Mouse (Mus musculus) lung, postnatal 36 days (tissue): ENCODE data around the gene Fgfr2.

Source experiments
- DNase-seq: peaks from one replicate; pipeline ENCODE4 v3.0.0; 2022; ENCODE audit warnings: mixed read lengths

Gene Fgfr2

DNA sequence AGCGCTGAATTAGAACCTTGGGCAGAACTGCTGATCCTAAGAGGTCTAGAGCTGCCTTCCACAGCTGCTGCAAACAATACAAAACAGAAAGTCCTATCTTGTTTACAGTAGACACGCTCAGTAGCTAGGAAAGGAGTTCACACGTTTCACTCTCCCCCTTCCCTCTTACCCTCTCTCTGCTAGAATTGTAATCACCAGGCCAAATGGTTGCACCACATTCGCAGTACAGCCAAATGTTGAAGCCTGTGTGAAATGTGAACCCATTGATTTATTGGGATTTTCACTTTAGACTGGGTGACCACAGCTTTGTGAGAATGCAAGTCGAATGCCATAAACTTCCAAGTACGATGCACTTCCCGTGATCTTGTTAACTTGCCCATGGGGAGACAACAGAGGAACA is 1028.5 kb downstream of the Fgfr2 start:
- no peak for DNase-seq

DNA sequence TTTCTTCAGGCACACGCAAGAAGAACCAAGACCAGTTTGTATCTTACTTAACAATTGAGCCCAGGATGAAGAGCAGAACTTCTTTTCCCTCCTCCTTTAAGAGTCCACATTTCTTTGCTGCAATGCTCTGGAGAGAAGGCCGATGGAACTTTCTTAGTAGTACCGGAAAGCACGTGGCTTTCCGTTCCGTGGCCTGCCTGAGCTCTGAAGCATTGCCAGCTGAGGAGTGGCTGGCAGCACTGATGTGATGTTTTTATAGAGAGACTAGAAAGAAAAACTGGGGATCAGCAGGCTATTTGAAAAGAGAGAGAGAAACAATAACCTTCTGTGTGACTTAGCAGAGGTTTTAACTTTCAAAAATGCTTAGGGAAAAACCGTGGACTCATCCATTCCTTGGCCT is 1031.6 kb downstream of the Fgfr2 start:
- DNase-seq = no peak

DNA sequence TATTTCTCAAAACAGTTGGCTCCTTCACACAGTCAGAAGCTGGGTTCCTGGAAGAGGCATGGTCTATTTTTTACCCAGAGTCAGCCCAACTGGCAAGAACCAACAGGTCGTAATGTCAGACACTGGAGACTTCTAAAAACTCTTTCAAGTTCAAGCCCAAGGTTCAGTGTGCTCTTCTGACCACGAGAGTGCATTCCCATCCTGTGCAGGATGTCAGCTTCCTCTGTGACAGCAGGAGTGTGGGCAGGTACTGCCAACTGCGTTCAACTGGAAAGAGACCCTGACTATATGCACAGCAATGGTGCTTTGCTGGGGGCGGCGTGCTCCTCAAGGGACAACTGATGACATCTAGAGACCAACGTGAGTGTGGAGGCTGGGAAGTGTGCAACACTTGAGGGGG is 1034.5 kb downstream of the Fgfr2 start:
- DNase-seq = peak; percentile 1

DNA sequence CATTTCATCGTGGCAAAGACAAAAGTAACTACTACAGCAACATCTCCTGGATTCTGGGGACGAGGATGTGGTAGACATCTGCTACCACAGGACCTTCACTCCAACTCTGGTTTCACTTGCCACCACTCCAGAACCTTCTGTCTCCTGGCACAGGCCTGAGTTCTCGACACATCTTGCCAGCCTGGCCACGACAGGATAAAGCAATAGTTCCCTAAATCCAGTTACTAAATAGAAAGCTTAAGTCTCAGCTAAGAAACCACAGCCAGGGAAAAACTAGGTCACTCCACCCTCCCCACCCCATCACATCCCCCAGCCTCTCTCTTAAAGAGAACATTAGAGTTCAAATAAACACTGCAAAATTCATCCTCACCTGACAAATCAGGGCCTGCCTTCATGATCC is 1035.0 kb downstream of the Fgfr2 start:
- no peak for DNase-seq

DNA sequence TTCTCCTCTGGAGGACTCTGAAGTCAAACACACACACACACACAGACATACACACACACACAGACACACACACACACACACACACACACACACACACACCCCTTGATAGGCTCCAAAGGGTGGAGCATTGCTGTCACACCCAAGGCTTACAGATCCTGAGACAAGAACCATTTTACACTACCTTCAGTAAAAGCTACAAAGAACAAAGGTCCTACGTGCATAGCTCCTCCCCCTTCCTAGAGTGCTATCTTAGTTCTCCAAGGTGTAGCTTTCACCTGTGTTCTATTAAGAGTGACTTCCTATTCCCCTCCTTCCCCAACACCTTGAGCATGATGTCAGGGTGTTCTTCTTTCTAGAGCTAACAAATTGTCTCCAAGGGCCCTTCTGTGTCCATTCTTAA is 1047.3 kb downstream of the Fgfr2 start:
- no peak for DNase-seq

DNA sequence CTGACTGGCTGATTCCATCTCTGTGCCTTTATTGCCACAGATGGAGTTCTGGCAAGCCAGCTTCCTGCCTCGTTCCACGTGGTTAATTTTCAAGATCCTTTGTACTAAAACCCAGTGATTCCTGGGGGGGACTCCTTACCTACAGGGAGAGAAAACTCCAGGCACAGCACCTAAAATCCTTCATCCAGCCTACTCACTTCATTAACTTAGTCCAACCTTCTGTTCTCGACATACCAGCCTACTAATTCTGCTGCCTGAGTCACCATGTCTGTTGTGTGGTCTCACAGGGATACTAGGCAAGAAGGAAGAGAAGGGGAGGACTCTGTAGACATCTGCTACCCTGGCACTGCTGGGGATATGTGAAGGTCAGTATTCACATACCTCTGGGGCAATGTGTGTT is 1048.6 kb downstream of the Fgfr2 start:
- DNase-seq = no peak

DNA sequence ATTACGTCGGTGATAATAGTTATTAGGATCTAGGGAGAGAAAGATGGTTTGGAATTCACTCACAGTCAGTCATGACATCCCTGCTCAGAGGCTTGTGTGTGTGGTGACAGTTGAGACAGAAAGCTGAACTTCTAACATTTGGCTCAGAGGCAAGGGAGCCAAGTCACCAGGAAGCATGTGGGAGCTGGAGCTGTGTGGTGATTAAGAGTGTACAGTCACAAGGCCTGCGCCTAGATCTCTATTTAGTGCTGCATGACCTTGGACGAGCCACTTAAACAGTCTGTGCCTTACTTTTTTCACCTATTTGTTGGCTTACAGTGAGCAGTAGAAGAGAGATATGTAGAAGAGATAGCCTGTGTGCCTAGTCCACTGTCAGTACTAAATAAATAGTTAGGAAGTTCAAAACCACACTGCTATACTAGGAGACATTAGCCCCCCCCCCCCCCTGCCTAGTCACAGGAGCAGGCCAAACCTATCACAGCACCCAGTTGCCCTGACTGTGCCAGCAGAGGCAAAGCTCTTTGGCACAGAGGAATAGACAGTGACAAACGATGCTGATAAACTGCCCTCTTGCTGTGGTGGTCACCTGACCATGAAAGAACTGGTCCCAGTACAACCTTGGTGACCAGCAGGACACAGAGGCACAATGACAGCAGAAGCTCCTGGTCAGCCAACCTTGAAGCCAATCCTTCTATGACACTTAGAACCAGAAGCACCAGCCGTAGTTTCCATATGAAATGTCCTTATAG is 1052.1 kb downstream of the Fgfr2 start:
- DNase-seq = no peak

DNA sequence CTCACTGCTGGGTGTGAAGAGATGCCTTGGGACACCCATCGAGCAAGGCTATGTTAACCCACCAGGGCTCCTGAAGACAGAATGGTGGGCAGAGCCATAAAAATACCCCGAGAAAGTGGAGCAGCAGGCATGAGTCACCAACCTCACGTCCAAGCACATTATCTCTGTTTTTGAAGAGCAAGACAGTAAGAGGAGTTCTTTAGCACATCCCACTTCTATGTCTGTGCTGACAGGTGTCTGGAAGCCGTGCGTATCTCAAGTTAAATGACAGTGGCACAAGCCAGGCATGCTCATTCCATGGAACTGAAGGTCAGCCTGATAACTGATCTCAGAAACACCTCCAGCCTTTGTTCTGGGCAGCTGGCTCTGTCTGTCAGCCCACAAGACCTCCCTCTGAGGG is 1055.2 kb downstream of the Fgfr2 start:
- DNase-seq = no peak

DNA sequence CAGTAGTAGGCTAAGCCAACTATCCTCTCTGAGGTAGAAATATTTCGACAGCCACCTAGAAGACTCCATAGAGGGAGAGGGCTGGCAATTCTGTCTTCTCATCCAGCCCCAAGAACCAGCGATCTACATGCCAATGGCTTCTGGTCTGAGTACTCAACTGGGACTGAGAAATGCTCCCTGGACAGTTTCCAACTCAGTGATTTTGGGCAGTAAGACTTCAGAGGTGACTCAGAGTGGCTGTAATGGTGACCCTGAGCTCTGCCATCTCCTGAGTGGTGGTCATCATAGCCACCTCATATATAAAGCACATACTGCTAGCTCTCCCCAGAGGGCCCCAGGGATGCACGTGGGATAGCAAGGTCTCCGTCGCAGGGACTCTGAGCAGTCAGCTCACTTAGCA is 1055.6 kb downstream of the Fgfr2 start:
- DNase-seq = no peak

DNA sequence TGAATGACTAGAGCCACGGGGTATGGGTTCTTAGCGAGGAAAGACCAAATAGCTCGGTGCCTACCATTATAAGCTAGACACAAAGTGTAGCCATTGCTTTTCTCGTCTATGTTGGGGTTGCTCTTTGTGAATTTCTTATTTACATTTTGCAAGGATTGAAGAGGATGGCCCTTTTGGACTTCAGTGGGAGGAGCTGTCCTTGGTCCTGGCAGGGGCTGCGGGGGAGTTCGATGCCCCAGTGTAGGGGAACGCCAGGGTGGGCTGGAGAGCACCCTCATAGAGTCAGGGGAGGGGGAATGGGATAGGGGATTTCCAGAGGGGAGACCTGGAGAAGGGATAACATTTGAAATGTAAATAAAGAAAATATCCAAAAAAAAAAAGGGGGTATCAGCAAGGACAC is 1063.0 kb downstream of the Fgfr2 start:
- DNase-seq = no peak

DNA sequence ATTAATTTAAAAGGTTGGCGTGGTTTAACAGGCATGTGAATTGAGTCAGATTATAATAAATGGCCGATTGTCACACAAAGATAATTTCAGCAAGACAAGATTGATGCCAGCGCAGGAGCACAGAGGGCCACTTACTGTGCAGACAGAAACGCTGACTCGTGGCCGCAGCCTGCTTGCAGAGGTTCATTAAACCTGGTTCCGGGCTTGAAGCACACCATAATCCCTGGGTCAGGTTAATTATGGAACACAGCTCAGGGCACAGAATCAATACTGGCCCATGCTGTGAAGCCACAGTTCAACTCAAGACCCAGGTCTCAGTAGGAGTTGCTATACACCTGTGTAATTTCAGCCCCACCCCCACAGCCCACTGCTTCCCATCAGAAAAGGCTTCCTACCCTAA is 1066.6 kb downstream of the Fgfr2 start:
- no peak for DNase-seq

DNA sequence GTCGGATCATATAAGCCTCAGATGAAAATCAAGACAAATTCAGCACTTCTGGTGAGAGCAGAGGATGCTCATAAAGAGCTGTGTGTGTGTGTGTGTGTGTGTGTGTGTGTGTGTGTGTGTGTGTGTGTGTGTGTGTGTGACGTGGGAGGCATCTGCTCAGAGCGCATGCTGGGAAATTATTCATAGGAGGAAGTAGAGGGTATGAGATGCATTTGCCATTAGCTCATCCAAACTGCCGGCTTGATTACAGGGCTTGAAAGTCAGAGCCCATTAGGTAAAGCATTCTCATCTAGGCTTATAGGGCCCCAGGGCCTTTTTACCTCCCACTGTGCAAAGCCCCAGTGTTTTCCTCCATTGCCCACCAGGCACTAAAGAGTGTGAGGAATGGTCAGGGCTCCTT is 1076.5 kb downstream of the Fgfr2 start:
- DNase-seq = no peak

DNA sequence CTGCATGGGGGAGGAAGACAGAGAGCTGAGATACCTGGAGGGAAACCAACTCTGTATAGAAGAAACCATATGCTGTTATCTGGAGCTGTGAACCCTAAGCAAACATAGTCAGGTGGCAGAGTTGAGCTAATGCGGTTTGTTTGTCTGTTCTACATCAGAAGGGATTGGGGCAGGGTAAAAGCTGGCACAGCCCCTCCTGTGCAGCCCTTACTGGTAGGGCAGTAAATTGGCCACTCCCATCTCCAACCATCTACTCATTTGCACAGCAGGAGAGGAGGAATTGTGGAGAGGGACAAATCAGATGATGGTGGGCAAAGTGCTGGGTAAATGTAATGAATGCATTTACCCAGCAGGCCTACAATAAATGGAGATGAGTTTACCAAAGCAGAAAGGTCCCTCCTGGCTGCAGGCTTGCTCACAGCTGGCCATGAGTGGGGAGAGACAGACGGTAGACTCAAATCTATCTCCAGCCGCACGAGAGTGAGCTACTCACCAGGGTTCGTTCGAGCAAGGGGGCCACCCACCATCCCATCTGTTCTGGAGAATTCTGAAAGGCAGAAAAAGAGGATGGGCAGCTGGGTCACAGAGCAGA is 1091.1 kb downstream of the Fgfr2 start:
- no peak for DNase-seq

DNA sequence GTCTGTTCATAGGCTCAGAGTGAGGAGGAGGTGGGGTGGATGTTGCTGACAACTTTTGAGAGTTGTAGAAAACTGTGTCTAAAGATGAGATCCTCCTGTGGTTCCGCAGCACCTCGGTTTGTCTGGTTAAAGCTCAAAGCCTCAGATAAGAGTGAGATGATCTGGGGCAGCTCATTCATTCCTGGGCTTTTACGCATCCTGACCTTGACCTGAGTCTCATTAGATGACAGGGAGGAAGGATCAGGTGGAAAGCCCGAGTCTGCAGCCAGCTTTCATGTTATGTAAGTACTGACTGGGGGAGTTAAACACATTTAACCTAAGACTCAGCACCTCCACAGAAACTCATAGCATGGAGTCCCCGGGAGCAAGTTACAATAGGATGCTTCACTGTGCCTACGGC is 1096.5 kb downstream of the Fgfr2 start:
- DNase-seq = no peak

DNA sequence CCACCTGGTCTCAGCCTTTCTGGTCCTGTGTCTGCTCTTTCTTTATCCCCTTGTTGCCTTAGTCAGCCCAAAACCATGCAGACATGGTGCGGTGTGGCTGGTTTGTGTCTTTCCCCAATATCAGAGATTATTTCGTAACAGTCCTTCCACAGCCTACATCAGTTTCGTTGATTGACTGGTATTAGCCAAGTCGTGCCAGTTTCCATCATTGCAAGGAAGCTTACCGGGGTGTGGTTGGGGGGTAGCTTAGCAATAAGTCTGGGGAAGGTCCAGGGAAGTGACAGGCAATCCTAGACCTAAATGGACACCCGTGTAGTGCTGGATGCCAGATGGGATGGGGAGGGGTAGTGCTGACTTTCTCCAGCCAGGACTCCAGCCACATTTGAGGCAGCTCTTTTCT is 1097.6 kb downstream of the Fgfr2 start:
- no peak for DNase-seq

DNA sequence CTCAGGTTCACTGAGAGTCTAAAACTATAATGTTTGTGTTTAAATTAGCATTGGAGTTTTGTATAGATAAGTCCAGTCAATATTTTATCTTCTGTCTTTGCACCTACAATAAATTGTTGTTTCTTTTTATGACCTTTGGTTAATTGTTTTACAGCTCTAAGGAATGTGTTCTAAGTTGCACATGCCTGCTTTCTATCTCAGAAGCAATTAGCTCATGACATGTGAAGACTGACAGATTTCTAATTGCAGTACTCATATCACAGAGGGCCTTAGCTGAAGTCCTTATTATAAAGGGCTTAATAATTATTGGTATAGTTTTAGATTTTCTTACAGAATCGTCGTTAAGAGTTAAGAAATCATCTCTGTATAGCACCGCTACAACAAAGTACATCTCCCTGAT is 1107.2 kb downstream of the Fgfr2 start:
- no peak for DNase-seq

DNA sequence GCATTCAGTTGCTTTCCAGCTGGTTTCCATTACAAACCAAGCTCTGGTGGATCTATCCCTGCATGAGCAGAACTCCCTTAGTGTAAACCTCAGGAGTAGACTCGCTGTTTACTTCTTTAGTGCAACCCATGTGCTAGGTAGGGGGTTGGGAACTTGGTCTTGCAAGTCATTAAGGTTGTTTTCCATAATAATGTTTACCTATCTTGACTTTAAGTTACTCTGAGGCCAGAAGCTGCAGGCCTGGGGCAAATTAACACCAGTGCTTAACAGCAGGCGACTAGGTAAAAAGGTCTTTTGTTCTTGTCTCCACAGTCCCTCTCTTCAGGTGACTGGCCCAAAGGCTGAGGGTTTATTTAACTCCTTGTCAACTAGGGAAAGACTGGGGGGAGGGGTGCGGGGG is 1108.0 kb downstream of the Fgfr2 start:
- no peak for DNase-seq

DNA sequence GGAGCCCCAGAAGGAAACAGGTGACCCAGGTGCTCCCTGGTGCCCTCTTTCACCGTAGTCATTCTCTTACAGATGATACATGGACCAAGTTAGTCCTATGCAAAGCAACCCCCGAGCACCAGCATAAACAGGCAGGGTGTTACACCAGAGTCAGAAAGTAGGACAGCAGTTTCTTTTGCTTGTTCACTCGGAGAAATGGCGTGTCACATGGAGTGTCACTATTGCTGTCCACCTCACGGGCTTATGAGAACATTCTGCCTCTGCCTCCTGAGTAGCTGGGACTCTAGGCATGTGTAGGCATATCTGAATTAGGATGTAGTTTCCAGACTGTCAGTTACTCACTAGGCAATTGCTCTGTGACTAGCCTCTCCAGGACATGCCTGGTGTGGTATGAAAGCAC is 1109.2 kb downstream of the Fgfr2 start:
- DNase-seq = no peak

DNA sequence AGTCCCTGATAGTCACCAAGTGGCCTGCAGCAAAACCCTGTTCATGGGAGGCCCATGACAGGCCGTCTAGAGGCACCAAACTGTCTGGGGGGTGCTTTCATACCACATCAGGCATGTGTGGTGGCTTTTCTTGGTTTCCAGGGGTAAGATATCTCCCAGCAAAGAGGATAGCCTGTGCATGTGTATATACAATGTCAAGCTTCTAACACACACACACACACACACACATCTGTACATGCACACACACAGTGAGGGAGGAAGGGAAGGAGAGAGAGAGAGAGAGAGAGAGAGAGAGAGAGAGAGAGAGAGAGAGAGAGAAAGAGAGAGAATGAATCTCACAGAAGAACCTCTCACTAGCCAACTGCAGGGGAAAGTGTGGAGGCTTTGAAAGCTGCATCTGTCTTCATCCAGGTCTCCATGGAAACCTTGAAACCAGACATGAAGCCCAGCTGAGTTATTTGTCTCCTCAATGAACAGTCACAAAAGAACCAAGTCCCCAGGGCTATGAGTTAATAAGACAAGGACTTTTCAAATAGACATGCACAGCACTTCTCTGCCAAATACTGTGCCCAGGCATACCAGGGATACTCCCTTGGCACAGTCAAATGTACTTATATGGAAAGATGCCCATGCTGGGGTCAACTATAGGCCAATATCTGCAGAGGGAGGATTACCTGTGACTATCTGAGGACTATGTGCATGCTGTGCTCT is 1110.0 kb downstream of the Fgfr2 start:
- DNase-seq = no peak

DNA sequence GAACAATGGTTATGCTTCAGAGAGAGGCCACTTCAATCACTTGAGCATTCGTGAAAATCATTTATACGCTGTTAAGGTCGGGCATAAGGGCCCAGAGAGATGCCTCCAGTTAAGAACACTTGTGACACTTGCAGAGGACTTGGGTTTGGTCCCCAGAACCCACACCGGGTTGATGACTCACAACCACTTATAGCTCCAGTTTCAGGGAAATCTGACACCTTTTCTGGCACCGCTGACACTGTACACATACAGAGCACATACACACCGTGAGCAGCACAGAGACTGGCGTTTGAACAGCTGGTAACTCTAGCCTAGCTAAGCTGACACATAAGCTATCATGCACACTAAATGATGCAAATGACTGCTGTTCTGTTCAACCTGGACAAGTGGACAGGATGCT is 1114.1 kb downstream of the Fgfr2 start:
- DNase-seq = peak; percentile 32

DNA sequence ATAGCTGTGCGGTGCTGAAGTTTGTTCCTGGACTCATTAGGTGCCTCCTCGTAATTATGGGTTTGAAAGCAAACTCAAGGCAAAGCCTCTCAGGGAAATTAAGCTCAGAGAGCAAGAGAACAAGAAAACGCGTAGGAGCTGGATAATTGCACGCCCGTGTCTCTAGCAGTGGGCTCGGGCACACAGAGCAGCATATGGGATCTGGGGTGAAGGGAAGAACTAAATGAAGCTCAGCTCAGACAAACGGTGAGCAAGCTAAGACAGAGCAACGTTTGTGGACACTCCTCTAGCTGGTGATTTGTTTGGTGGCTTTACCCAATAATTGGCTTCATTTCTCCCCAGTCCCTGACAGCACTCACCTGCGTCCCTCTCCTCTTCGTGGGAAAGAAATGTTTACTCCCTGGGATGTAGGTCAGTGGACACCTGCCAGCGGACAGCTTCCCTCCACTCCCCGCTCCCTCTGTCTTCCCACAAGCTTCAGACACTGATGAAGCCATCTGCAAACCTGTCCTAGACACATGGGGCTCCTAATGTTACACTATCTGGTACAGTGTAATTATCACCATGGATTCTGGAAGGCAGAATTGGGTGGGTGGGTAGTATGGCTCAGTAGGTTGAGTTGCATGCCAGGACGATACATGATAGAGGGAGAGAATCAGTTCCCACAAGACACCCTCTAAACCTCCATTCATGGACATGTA is 1117.0 kb downstream of the Fgfr2 start:
- DNase-seq = no peak

DNA sequence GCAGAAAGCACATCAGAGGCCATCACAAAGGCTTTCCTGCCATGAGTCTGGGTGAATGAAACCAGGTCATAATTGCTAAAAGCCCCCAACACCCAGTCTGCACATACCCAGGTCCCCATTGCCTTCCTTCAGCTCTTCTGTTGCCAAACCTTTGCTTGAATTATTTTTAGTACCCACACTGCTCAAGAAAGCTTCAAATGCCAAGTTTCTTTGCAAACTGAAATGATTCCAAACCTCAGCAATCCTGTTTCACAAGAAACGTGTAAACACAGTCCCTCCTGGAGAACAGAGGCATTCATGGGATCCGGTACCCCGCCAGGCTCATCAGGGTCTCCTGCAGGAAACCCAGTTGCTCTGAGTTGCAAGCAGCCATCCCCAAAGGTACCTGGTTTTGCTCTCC is 1130.3 kb downstream of the Fgfr2 start:
- no peak for DNase-seq

DNA sequence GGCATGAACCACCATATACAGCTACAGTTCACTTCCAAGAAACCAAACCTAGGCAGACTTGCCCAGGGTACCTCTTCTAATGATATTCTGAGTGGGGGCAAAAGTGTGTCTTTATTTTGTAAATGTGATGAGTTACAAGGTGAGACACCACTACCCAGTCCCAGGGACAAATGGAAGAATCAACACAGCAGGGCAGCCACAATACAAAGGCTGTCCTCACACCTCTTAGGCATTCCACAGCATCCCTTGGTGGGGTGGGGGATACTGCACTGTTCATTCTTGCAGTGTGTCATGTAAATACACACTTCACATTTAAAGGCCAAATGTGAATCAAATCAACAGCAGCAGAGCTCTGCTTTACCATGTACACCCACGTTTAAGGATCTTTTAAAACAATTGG is 1130.9 kb downstream of the Fgfr2 start:
- DNase-seq = no peak

DNA sequence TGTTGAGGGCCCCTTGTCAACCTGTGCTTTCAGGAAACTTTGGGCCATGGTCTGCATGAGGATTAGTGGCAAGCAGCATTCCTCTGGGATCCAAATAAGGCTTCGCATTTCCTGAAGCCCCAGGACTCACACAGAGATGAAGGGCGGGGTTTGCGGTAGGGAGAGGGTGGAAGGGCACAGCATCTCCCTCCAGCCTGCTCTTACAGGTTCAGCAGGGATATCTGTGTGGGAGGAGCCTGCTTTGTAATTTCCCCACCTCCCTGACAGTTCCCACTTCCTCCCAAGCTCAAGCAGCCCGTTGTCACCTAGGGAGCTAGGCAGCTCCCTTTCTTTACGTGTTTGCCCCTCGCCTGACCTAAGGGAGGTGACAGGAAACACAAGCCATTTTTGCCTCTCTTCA is 1134.1 kb downstream of the Fgfr2 start:
- no peak for DNase-seq
